Mouse (Mus musculus): ENCODE measurements around the gene Armcx1. TPM values are rescaled to one million over a fixed set of nuclear protein-coding genes. Genes with fewer than 3 reads are reported as not detected.
"Not testable (repeated sequence)": the region's sequence is repeated elsewhere in the genome, so short reads cannot be mapped to it uniquely, and the experiment has no call there.

Armcx1 gene
- total and polyA plus RNA-seq, 3 experiments = 2.1 to 4.5 (median 4.2) TPM

DNA sequence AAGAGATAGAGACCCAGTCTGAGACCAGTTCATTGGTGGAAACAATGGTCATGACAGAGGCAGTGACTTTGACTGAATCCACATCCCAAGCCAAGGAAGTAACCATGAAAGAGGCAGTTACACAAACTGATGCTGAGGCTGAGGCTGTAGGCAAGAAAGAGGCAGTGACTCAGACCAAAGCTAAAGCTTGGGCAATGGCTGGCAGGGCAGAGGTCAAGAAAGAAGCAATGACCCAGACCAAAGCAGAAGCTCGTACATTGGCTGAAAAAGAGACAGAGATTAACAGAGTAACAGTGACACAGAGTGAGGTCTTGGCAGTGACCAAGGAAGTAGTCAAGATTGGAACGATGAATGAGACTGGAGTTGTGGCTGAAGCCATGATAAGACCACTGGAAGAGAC lies 28.1 kb upstream of the Armcx1 start:
- no peaks in the 10 kb centered on the region for H3K79me2 ChIP-seq (replicated peaks; ENCODE audit: control insufficient read depth, insufficient read depth, low read length)
- no peaks in the 10 kb centered on the region for H3K36me3 ChIP-seq (ENCODE audit: control insufficient read depth, insufficient read depth, low read length)
- TF ChIP-seq EP300 (IDR thresholded peaks at IDR 0.05; ENCODE audit: insufficient read depth, low read depth, low read length) (no peak), POLR2A (IDR thresholded peaks at IDR 0.05; ENCODE audit: insufficient read depth, low read depth, low read length) (no peak), CTCF (IDR thresholded peaks at IDR 0.05) (no peak)
- H3K27me3 ChIP-seq (ENCODE audit: control insufficient read depth, insufficient read depth, low read length) = no peaks in the 10 kb centered on the region
- H3K27ac ChIP-seq = no peak overlapping the region
- no peak overlapping the region for H3K4me3 ChIP-seq
- no peaks in the 10 kb centered on the region for H3K4me1 ChIP-seq (ENCODE audit: control insufficient read depth, insufficient read depth, low read length)
- 59% methylated on average over 2 of the region's 2 CpGs for WGBS
- DNase-seq = no peak
- no peak overlapping the region for H3K9ac ChIP-seq (ENCODE audit: low read depth, low read length)
- intact Hi-C loops (cut with DNase I) = loop anchor here (5.0 kb wide), 1 partner anchor 42 kb away; no protein-coding TSS in a partner anchor

DNA sequence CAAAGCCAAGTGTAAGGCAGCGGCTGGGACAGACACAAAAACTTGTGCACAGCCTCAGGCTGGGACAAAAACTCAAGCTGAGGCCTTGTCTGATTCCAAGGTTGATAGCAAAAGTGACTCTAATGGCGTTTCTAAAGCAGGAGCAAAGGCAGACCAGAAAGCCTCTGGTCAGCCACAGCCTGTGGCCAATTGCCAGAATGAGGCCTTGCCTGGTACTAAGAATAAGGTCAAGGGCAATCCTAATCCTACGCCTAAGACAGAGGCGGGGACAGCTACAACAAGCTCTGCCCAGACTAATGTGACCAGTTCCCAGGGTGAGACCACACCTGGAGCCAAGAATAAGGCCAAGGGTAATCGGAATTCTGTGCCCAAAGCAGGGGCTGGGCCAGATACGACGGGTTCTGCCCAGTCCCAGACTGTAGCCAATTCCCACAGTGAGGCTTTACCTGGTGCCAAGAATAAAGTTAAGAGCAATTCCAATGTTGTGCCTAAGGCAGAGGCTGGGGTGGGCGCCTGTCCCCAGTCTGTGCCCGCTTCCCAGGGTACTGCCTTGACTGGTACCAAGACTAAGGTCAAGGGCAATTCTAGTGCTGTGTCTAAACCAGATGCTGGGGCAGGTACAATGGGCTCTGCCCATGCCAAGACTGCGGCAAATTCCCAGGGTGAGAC lies 26.8 kb upstream of the Armcx1 start:
- Histone ChIP-seq H3K79me2 (replicated peaks; ENCODE audit: control insufficient read depth, insufficient read depth, low read length) (no peaks in the 10 kb centered on the region), H3K4me1 (ENCODE audit: control insufficient read depth, insufficient read depth, low read length) (no peaks in the 10 kb centered on the region), H3K9ac (ENCODE audit: low read depth, low read length) (no peak overlapping the region), H3K36me3 (ENCODE audit: control insufficient read depth, insufficient read depth, low read length) (no peaks in the 10 kb centered on the region), H3K27me3 (ENCODE audit: control insufficient read depth, insufficient read depth, low read length) (no peaks in the 10 kb centered on the region), H3K27ac (no peak overlapping the region), H3K4me3 (no peak overlapping the region)
- TF ChIP-seq CTCF (IDR thresholded peaks at IDR 0.05) (no peak), POLR2A (IDR thresholded peaks at IDR 0.05; ENCODE audit: insufficient read depth, low read depth, low read length) (no peak), EP300 (IDR thresholded peaks at IDR 0.05; ENCODE audit: insufficient read depth, low read depth, low read length) (no peak)
- no peak for DNase-seq
- WGBS = 75% methylated on average over 10 of the region's 10 CpGs
- intact Hi-C loops (cut with DNase I) = no loop called here

DNA sequence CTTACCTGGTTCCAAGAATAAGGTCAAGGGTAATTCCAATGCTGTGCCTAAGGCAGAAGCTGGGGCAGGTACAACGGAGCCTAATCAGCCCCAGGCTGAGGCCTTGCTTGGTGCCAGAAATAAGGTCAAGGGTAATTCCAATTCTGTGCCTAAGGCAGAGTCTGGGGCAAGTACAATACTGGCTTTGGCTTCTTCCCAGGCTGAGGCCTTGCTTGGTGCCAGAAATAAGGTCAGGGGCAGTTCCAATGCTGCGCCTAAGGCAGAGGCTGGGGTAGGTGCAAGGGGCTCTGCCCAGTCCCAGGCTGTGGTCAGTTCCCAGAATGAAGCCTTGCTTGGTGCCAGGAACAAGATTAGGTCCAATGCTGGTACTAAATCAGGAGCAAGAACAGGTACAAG lies 26.2 kb upstream of the Armcx1 start:
- H3K79me2 ChIP-seq (replicated peaks; ENCODE audit: control insufficient read depth, insufficient read depth, low read length) = no peaks in the 10 kb centered on the region
- no peak overlapping the region for H3K4me3 ChIP-seq
- no peak overlapping the region for H3K9ac ChIP-seq (ENCODE audit: low read depth, low read length)
- 52% methylated on average over 2 of the region's 2 CpGs for WGBS
- TF ChIP-seq CTCF (IDR thresholded peaks at IDR 0.05) = no peak
- no peak for TF ChIP-seq POLR2A (IDR thresholded peaks at IDR 0.05; ENCODE audit: insufficient read depth, low read depth, low read length)
- TF ChIP-seq EP300 (IDR thresholded peaks at IDR 0.05; ENCODE audit: insufficient read depth, low read depth, low read length) = no peak
- intact Hi-C loops (cut with DNase I) = no loop called here
- H3K27ac ChIP-seq = no peak overlapping the region
- H3K36me3 ChIP-seq (ENCODE audit: control insufficient read depth, insufficient read depth, low read length) = no peaks in the 10 kb centered on the region
- no peaks in the 10 kb centered on the region for H3K27me3 ChIP-seq (ENCODE audit: control insufficient read depth, insufficient read depth, low read length)
- no peaks in the 10 kb centered on the region for H3K4me1 ChIP-seq (ENCODE audit: control insufficient read depth, insufficient read depth, low read length)
- DNase-seq = no peak

- 69% methylated on average over 3 of the region's 3 CpGs for WGBS
- intact Hi-C loops (cut with DNase I) = loop anchor here (2.0 to 5.0 kb wide), 2 partner anchors 32 to 70 kb away; no protein-coding TSS in a partner anchor
- TF ChIP-seq CTCF (IDR thresholded peaks at IDR 0.05) (no peak), POLR2A (IDR thresholded peaks at IDR 0.05; ENCODE audit: insufficient read depth, low read depth, low read length) (no peak), EP300 (IDR thresholded peaks at IDR 0.05; ENCODE audit: insufficient read depth, low read depth, low read length) (no peak)
Measured at GRCm38 (mm10) chrX:134716863-134717262, 900 bp upstream of the Armcx1 start.

GRCm38 (mm10) chrX:134718524-134718923 lies 761 bp downstream of the Armcx1 start:
- no peak overlapping the region for H3K9ac ChIP-seq (ENCODE audit: low read depth, low read length)
- H3K36me3 ChIP-seq (ENCODE audit: control insufficient read depth, insufficient read depth, low read length) = no peaks in the 10 kb centered on the region
- intact Hi-C loops (cut with DNase I) = loop anchor here (5.0 kb wide), 1 partner anchor 71 kb away; no protein-coding TSS in a partner anchor
- peak overlapping the region; percentile 62; the same call in 1 of the 2 replicates for H3K27ac ChIP-seq
- no peaks in the 10 kb centered on the region for H3K27me3 ChIP-seq (ENCODE audit: control insufficient read depth, insufficient read depth, low read length)
- no peak for TF ChIP-seq POLR2A (IDR thresholded peaks at IDR 0.05; ENCODE audit: insufficient read depth, low read depth, low read length)
- no peak for TF ChIP-seq CTCF (IDR thresholded peaks at IDR 0.05)
- no peaks in the 10 kb centered on the region for H3K79me2 ChIP-seq (replicated peaks; ENCODE audit: control insufficient read depth, insufficient read depth, low read length)
- no peaks in the 10 kb centered on the region; the same call in 1 of the 2 replicates for H3K4me1 ChIP-seq (ENCODE audit: control insufficient read depth, insufficient read depth, low read length)
- 22% methylated on average over 14 of the region's 14 CpGs for WGBS
- peak; percentile 49 to 66 for DNase-seq
- H3K4me3 ChIP-seq = peak overlapping the region; percentile 62

More at GRCm38 (mm10) chrX:134716863-134717262, 900 bp upstream of the Armcx1 start:
- H3K4me3 ChIP-seq = no peak overlapping the region
- H3K9ac ChIP-seq (ENCODE audit: low read depth, low read length) = no peak overlapping the region
- H3K27me3 ChIP-seq (ENCODE audit: control insufficient read depth, insufficient read depth, low read length) = no peaks in the 10 kb centered on the region
- no peaks in the 10 kb centered on the region for H3K79me2 ChIP-seq (replicated peaks; ENCODE audit: control insufficient read depth, insufficient read depth, low read length)
- no peaks in the 10 kb centered on the region; the same call in 1 of the 2 replicates for H3K4me1 ChIP-seq (ENCODE audit: control insufficient read depth, insufficient read depth, low read length)
- H3K27ac ChIP-seq = no peak overlapping the region
- no peaks in the 10 kb centered on the region for H3K36me3 ChIP-seq (ENCODE audit: control insufficient read depth, insufficient read depth, low read length)
- no peak for DNase-seq

- 54% methylated on average over 2 of the region's 2 CpGs for WGBS
Measured at GRCm38 (mm10) chrX:134723762-134724161, 6.0 kb downstream of the Armcx1 start.

More at GRCm38 (mm10) chrX:134723762-134724161, 6.0 kb downstream of the Armcx1 start:
- not testable (repeated sequence) for H3K79me2 ChIP-seq (replicated peaks; ENCODE audit: control insufficient read depth, insufficient read depth, low read length); H3K36me3 ChIP-seq (ENCODE audit: control insufficient read depth, insufficient read depth, low read length); H3K27me3 ChIP-seq (ENCODE audit: control insufficient read depth, insufficient read depth, low read length); H3K27ac ChIP-seq; H3K9ac ChIP-seq (ENCODE audit: low read depth, low read length); H3K4me1 ChIP-seq (ENCODE audit: control insufficient read depth, insufficient read depth, low read length); DNase-seq; H3K4me3 ChIP-seq
- intact Hi-C loops (cut with DNase I) = loop anchor here (10.0 kb wide), 1 partner anchor 109 kb away; no protein-coding TSS in a partner anchor
